Mouse (Mus musculus) natural killer cell, adult 2 months (primary cell): ENCODE measurements around the gene Mgat5b.
"Not testable (repeated sequence)": the region's sequence is repeated elsewhere in the genome, so short reads cannot be mapped to it uniquely, and the experiment has no call there.

Experiments used
- DNase-seq, 2 experiments: peaks; one replicate each; pipeline ENCODE4 v3.0.0; 2022; ENCODE audit warnings: low spot score in 2 of 2

Mgat5b gene

DNA sequence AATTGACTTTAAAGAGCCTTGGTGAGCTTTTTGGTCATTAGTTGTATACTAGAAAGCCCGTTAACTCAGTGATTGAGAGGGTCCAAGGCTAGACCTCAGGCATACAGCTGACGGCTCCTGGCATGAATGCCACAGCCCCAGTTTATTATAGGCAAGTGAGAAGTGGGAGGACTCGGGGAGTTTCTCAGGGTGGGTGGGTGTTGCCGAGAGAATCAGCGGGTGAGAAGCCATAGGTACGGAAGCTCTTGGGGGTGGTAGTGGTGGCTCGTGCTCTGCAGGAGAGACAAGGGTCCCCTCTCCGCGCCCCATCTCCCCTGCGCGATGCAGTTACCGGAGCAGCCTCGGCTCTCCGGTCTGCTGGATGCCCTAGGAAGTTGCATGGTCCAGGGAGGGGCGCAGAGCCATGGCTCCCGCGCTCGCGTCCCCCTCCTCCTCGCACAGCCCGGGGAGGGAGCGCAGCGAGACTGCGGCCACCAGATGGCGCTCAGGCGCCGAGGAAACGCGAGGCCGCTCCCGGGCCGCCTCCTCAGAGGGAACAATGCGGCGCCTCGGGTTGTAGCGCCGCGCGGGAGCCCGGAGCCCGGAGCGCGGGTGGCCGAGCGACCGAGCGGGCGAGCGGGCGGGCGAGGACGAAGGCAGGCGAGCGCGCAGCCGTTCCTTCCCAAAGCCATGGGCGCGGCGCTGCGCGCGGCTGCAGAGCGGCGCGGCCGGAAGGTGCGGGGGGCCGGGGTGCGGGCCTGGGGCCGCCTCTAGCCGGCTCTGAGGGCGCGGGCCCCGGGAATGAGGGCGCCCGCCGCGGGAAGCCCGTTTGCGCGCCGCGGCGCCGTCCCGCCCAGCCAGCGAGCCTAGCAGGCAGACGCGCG, at the start of gene Mgat5b:
TSS of gene Mgat5b (plus strand) at position 541 of the 863 bp plus-strand sequence.
- peak; percentile 28 to 70 for DNase-seq

DNA sequence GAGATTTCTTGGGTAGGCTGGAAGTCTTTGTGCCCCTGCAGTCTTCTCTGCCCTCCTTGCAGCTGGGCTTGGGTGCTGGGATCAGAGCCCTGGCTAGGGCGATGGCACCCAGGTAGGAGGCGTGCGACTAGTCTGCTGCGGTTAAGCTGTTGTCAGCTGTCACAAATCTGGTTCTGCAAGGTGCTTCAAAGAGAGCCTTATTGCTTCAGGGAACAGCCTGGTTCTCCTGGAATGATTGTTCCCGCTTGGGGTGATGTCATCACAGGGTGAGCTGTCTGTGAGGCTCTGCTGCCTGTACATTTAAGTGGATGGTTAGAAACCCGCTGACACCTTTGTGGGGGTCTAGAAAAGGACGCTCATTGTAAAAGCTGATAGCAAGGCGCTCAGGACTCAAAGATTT, 49.4 kb upstream of the Mgat5b start:
- no peak for DNase-seq

DNA sequence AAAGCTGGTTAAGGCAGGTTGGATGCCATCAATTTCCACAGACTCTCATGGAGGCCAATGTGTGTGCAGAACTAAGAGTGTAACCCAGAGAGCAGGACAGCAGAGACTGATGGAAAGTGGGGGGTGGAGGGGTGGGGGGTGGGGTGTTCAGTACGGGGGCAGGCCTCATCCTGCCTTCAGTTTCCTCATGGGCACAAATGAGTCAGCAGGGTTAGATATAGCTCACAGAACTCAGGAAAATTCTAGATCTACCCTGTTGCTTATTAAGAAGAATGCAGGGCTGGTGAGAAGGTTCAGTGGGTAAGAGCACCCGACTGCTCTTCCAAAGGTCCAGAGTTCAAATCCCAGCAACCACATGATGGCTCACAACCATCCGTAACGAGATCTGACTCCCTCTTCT, 49.0 kb upstream of the Mgat5b start:
- no peak for DNase-seq

DNA sequence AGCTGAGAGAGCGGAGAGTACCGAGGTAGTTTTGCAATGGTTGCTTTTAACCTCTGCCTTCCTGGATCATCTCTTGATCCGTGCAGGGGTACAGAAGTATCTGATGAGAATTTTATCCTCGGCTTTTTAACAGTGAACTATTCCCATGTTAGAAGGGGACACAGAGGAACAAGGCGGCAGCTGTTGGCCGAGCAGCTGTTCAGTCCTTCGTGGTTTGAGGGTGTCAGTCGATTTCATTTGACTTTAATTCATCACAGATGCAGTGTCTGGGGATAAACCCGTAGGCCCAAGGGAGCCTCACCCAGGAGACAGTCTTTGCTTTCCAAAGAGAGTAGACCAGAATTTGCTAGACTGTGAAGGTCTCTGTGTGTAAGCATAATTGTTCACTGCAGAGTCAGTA, 47.1 kb upstream of the Mgat5b start:
- DNase-seq, result no peak

DNA sequence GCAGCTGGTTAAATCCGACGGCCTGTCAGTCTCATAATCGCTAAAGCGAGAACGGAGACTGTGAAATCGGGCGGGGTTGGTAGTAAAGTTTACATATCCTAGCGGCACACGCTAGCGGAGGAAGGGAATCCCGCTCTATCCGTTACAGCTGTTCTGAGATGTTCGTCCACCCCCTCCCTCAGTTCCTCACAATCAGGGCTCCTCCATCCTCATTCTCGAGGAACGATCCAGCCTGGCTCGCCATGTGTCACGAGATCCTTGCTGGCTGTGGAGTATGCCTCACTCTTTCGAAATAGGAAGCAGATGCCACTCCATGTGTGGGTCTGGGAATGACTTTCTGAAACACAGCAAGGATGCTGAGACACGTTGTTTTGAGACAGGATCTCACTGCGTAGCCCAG, 44.7 kb upstream of the Mgat5b start:
- no peak for DNase-seq

DNA sequence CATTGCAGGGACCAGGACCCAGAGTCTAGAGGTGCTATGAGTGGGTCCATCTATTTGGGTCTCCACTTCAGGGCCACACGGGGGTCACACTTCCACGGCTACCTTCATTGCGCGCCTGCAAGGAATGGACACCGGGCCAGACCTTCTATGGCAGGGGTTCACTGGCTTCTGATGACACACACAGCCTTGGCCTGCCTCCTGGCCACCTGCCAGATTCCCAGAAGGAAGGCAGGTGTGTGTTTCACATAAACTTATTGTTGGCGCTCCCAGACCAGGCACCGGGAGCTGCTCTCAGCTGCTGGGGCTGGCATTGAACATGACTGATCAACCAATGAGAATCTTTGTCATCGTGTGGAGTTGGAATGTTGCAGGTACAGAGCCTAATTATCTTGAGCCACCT, 40.2 kb upstream of the Mgat5b start:
- no peak for DNase-seq

DNA sequence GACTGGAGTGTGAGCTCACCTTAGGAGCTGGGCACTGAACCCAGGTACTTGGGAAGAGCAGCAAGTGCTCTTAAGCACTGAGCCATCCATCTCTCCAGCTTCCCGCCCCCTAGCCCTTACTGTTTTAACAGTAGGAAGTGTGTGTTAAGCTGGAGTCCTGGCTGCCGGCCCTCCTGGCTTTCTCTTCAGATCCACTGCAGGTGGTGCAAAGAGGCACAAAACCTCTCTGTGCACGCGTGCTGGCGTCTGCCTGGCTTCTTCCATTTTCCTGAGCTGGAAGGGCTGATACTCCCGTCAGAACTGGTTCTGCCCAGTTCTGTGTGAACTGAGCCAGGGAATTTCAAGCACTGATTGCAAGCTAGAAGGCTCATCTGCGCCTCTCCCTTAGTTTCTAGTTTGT, 37.8 kb upstream of the Mgat5b start:
- DNase-seq, result no peak

DNA sequence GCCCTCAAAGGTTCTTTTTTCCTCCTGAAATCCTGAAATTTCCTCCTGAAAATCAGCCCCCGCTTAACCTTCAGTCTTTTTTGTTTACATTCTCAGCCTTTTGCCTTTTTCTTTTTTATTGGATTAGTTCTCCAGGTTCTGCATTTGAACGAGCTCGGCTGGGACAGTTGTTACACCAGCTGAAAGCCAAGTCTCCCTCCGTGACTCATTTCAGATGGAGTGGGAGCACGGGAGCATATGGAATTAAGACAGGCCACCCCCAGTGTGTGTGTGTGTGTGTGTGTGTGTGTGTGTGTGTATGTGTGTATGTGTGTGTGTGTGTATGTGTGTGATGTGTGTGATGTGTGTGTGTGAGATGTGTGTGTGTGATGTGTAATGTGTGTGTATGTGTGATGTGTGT, 37.2 kb upstream of the Mgat5b start:
- no peak for DNase-seq

DNA sequence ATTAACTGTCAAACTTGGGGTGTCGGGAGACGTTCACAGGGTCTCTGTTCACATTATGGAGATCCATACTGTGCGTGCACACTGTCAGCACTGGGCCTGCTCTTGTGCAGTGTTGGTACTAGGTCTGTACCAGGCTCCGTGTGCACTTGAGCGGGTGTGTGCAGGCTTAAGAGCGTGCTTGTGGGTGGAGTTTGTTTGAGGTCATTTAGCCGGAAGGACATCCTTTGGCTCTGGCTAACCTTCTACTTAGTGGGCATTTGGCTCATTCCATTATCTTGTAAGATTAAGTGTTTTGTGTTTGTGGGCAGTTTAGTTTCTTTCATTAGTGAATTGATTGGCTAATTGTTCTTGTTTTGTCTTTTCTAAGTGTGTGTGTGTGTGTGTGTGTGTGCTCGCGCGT, 36.2 kb upstream of the Mgat5b start:
- no peak for DNase-seq

DNA sequence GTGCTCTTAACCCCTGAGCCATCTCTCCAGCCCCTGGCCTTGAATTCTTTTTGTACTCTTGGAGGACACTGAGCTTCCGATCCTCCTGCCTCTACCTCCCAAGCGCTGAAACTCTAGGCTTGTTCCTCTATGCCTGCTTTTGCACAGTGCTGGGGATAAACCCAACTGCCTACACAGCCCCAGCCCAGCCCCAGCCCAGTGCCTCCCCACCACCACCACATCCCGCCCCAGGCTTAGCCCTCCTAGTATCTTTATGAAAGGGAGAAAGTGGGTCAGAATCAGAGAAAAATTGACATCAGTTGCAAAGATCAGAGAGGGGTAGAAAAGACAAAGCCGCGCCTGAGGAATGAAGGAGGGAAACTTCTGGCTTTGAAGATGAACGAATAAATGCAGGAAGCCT, 34.6 kb upstream of the Mgat5b start:
- DNase-seq, result no peak

DNA sequence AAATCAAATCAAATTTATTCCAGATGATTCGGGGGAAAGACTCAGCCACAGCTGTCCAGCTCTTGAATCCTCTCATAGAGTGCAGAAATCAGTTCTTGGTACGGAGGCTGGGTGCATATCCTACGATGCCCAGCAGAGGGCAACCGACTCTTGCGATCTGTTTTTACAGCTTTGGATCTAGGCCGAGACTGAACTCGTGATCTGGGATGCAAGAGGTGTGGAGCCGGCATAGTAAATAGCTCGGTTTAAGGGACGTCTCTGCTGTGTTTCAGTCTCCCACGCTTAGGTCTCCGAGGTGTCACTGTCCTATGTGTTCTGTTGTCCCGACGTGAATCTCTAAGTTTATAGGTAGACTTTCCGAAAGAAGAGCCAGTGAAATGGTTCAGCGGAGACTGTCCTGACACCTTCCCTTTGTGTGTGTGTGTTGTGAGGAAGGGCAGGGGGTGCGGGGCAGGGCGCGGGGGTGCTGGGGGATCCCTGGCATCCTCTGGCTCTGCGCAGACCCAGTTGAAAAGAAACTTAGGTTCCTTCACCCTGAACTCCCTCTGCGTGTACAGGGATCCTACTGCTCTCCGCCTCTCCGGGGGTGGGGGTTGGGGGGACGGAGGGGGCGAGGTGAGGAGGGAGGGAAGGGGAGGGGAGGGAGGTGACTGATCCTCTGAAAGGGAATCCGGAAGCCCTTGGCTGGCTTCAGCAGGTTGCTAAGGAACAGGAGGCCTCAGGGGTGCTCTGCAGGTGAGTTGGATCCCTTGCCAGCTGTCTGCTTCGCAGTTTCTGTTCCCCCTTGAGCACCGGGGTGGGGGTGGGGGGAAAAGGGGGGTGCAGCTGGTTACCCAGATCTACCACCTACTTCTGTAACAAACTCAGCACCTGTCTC, 33.1 kb upstream of the Mgat5b start:
- DNase-seq, result peak; percentile 42 to 64

DNA sequence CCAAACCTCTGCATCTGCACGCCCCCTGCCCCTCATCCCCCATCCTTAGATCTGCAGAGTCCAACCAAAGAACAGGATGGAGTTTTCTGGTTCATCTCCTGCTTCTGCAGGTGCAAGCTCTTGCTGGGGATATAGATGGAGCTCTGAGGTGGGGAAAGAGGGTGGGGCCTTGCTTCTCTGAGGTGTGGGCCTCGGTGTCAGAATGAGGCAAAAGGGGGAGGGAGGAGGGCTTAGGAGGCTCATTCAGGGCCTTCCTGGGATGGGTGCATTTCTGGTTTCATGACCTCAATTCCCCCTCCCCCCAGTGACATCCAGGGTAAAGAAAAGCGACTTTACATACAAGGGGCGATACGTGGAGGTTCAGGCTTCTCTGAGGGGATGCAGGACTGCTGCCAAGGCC, 31.5 kb upstream of the Mgat5b start:
- DNase-seq, result no peak

DNA sequence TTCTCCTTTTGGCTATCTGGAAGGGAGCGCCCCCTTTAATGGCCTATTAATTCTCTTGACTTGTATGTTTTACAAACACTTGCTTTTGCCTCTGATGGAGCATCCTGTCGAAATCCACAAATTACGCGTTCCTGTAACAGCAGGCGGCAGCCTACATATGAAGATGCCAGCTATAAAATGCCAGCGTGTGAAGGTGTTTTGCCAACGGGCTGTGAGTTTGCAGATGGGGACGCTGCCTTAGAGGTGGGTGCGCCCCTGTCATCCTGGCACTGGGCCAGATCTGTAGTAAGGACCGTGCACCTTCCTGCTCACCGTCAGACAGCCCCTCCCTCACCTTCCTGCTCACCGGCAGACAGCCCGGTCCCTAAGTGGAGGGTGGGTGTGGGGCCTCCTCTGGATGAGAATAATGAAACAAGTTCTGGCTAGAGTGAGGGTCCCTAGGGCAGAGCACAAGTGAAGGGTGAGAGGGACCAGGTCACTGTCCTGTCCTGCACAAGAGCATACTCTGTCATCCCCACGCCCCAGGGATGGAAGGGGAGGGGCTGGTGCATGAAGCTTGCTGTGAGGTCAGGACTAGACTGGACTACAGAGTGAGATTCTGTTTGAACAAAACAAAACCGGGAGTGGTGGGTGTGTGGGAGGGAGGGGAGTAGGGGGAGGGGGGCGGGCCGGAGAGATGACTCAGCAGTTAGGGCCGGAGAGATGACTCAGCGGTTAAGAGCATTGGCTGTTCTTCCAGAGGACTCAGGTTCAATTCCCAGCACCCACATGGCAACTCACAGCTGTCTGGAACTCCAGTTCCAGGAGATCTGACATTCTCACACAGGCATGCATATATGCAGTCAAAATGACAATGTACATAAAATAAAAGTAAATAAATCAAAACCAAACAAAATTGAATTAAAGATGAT, 24.9 kb upstream of the Mgat5b start:
- no peak for DNase-seq

DNA sequence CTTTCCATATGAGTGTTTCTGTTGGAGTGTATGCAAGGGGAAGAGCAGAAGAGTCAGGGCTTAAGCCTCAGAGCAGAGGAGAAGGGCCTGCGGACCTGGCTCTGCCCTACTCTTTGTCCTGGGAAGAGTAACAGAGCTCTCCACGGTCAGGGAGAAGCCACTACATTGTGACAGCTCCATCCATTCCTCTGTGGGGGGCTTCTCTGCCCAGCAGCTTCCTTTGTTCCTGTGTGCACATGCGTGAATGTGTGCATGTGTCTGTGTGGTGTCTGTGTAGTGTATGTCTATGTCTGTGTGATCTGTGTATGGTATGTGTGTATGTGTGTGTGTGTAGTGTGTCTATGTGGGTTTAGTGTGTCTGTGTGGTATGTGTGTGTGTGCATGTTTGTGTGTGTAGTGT, 23.3 kb upstream of the Mgat5b start:
- no peak for DNase-seq

DNA sequence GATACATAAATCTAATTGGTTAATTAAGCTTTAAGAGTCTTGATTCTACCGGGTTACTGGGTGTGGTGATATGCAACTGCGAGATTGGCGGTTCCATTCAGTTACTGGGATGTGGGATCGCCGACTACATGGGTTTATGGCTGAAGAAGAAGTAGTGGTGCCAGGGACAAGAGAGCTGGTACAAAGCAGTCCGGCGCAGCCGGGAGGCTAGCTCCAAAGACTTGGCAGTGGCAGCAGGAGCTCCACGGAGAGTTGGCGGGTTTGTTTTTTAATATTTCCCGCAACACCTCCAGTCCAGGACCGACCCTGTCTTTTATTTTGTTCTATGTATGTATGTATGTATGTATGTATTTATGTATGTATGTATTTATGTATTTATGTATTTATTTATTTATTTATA, 19.4 kb upstream of the Mgat5b start:
- DNase-seq, result no peak

DNA sequence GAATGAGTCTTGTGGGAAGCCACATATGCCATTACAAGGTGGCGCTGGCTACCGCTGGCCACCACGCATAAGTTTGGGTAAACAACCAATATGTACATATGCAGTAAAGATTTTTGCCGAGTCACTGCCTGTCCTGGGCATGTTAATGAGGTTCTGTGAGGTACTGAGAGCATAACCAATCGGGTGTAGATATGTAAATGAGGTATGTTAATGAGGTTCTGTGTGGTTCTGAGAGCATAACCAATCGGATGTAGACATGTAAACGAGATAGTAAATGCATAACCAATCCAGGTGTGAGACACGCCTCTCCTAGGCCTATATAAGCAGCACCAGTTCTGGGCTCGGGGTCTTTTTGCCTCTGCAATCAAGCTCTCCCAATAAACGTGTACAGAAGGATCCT, 16.1 kb upstream of the Mgat5b start:
- DNase-seq, result not testable (repeated sequence)

DNA sequence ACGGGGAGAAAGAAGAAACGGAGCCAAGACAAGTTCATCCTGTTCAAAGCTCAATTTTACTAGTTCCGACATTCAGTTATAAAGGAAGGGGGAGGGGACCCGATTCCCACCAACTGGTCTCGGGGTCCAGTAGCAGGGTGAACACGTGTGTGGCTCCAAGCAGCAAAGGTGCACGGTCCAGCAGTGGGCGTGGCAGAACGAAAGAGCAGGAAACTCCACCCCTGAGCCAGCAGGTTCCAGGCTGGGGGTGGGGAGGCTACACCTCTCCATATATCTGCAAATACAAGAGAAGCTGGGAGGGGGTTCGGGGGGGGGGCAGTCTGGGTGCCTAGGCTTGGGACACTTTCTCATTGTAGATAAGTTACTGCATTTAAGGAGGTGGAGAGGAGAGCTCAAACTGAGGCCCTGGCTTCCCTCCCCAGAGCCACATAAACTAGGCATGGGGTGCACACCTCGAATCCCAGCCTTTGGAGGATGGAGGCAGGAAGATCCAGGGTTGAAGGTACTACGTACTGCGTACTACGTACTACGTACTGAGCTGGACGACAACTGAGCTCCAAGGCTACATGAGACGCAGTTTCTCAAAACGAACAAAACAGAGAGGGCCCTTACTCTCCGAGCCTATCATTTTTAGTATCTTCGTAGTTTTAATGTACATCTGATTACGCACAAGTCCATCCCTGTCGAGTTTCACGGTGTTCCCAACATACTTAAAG, 12.8 kb upstream of the Mgat5b start:
- no peak for DNase-seq

DNA sequence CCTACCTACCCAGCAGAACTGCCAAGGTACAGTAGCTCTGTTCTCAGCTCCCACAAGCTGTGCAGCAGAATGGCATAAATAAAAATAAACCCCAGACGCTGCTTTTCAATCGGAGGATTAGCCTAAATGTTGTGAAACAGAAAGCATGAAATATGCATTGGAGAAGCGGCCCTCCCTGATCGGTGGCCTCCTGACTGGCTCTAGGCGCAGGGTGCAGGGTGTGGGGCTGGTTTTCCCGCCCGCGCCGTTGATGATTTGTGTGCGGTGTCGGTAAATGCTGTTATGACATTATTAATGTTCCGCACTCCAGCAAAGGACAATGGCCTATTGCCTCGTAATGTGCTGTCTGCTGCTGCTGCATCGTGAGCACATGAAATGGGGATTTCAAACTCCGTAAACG, 5.1 kb upstream of the Mgat5b start:
- no peak for DNase-seq

DNA sequence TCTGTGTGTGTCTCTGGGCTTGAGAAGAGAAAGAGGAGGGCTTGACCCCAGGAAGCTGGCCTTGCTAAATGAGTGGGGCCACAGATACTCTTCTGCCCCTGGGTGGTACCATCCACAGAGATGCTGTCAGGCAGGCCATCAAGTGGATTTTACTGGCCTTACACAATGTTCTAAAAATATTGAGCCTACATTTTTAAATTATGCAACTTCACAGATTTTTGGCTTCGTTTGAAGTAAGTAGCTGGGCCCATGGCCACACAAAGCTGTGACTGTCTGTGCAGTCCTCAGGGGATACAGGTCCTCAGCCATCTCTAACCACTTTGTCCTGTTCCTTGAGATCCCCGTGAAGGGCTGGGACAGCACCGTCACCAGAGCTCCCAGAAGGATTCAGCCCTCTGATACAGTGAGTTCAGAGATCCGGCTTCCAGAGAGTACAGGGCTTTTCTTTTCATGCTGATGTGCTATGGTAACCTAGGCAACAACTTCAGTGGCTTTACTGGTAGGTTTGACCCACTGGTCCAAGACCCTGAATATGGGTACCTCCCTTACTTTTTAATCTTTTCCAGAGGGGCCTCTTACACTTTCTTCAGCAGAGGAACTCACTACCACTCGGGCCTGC, 4.3 kb upstream of the Mgat5b start:
- DNase-seq, result no peak

DNA sequence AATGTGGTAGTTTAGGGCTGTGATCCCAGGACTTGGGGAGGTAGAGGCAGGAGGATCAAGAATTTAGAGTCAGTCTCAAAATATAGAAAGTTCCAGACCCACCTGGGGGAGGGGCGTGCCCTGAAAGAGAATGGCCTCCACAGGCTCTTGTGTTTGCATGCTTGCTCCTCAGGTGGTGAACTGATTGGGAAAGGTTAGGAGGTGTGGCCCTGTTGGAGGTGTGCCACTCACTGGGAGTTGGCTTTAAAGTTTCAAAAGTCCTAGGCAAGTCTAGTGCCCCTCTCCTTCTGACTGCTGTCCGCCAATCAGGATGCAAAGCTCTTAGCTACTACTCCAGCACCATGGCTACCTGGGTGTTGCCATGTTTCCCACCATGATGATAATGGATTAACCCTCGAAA, 3.4 kb upstream of the Mgat5b start:
- DNase-seq, result no peak

DNA sequence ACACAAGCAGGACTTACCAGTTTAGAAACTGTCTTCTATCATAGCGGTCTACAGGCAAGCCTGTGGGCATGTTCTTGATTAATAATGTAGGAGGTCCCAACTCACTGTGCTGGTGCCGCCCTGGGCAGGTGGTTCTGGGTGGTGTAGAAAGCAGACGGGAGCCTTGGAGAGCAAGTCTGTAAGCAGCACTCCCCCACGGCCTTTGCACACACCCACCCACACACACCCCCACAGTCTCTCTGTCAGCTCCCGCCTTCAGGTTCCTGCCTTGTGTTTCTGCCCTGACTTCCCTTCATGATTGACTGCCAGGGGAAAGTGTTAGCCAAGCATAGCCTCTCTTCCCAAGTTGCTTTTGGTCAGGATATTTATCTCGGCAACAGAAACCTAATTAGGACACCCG, 1.3 kb upstream of the Mgat5b start:
- no peak for DNase-seq
